Mouse (Mus musculus): ENCODE data around the gene Arid4a.

The Arid4a gene

DNA sequence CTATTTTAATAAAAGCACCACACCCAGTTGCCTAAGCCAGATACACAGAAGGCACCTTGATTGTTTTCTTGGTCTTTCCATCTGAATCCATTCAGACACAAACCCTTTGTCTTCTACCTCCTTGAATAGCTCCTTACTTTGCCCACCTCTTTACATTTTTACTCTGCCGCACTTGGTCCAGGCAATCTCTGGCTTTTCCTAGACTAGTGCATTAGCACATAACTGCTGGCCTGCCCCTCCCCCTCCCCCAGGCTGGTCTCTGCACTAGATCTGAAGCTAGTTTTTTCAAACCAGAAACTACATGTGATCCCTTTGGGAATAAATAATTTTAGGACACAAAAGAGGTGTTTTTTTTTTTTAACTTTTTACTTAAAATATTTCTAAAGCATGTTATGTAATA is 37.2 kb downstream of the Arid4a start:
- peak; percentile 38 to 50 for DNase-seq (ENCODE audit: low spot score in 2 of 2)

DNA sequence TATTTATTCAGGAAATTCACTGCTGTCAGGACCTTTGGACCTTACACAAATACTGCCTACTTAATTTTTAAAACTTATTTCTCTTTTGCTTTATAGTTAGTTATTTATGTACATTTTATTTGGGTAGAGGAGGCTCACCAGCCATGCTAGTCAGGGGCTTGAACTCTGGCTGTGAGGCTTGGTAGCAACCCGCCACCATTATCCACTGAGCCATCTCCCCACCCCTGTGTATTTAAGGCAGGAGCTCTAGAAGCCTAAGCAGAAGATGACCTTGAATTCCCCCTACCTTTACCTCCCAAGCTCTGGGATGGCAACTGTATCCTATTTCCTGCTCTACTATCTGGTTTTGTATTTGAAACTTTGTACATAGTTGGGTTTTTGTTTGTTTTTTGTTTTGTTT is 37.7 kb downstream of the Arid4a start:
- DNase-seq (ENCODE audit: low spot score in 2 of 2): no peak

DNA sequence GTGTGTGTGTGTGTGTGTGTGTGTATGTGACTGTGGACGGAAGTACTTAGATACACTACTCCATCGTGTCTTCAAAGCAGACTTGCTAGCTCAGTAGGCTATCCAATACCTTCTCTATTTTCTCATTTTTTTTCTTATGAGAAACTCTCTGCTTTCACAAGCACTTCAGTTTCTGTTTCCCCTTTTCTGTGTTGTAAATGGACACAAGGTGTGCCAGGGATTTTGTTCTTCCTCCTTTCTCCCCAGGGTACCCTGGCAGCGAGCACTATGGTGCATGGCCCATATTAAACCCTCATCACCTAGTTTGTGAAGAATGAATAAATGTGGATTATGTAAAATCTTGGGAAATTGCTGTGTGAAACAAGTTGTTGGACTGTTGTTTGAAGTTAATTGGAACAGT is 39.7 kb downstream of the Arid4a start:
- DNase-seq (ENCODE audit: low spot score in 2 of 2): no peak

DNA sequence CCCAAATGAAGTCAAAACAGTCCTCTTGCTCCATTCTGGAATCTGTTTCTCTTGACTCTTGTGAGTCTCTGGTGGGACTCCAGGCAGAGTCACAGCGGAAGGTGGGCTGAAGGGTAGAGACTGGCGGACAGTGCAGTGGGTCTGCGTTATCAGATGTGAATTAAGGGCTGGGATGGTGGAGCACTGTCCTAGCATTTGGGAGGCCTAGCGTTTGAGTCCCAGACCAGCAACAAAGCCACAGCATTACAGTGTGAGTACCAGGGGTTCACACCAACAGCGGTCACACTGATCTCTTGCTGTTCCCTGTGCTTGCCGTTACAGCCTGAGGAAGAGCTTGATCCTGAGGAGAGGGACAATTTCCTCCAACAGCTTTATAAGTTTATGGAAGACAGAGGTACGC is 44.0 kb downstream of the Arid4a start:
- DNase-seq (ENCODE audit: low spot score in 2 of 2): no peak

DNA sequence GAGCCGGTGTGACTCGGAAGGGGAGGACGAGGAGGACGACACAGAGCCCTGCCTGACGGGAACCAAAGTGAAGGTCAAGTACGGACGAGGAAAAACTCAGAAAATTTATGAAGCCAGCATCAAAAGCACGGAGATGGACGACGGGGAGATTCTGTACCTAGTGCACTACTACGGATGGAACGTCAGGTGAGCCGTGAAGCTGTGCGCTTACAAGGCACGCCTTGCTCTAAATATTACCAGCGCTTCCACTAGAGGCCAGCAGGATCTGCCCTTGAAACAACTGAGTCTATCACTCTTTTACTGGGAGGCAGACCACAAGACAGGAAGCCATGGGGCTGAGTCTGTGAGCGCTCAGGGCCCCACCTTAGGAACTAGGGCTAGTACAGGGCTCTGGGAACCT is 54.1 kb downstream of the Arid4a start:
- DNase-seq (ENCODE audit: low spot score in 2 of 2): peak in 1 of 2 experiments; percentile 12

DNA sequence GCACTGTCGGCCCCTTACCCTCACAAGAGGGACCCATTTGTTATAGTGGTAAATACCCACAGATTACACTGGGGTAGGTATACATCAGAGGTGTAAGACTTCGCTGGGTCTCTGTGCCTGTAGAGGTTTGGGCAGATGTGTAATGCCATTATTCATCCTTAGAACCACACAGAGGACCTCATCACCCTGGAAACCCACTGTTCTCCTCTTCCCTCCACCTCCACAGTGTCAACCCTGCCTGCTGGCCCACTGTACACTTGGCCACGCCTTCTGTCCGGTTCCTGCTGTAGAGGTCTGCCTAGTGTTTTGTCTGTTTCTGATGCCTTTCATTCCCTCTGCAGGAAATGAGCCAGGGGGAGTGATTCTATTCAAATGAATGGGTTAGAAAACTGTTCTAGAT is 56.3 kb downstream of the Arid4a start:
- peak in 1 of 2 experiments; percentile 13 for DNase-seq (ENCODE audit: low spot score in 2 of 2)

DNA sequence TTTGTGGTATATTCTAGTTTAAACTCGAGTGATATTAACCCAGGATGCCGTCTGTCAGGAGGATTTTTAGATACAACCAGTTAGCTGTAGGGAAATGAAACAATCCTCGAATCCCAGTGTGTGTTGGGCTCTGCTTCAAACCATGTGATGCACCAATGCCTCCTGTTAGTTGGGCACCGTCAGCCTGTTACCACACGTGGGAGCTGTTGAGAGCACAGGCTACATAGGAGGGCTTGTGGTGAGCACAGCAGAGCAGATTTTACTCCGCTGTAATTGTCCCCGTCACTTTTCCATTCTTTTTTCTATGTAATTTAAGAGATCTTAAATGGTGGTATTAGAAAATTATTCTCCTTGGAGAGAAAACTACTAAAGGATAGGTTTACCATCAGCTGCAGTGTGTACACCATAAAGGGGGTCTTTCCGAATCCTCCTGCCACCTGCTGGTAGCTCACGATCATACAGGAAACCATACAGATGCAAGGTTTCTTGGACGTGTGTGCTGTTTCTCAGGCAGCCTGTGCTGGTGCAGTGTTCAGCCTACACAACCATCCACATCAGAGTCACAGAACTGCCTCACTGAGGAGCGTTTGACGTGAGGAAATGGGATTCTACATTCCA is 57.4 kb downstream of the Arid4a start:
- peak; percentile 41 to 46 for DNase-seq (ENCODE audit: low spot score in 2 of 2)

DNA sequence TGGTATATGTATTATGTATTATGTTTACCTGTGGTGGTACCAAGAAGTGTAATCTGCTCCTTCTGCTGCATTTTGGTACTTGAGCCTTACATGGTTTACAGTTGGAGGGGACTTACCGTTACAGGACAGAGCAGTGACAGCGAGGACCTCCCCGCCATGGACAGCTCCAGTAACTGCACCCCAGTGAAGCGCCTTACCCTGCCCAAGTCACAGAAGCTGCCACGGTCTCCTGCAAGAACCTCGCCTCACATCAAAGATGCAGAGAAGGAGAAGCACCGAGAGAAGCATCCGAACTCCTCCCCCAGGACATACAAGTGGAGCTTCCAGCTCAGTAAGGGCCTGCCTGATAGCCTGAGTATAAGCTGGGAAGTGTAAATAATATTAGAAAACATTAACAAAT is 70.5 kb downstream of the Arid4a start:
- peak in 1 of 2 experiments; percentile 13 for DNase-seq (ENCODE audit: low spot score in 2 of 2)

DNA sequence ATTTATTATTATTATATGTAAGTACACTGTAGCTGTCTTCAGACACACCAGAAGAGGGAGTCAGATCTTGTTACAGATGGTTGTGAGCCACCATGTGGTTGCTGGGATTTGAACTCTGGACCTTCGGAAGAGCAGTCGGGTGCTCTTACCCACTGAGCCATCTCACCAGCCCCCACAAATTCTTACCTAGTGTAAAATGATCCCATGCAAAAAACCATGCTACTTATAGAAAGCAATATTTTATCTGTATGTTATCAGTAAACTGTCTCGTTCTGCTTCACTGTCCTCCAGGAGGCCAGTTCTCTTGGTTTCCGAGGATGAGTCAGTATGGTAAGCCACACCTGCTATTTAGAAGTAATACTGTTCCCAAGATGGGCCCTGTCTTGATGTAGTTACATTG is 88.5 kb downstream of the Arid4a start:
- peak in 1 of 2 experiments; percentile 5 for DNase-seq (ENCODE audit: low spot score in 2 of 2)

DNA sequence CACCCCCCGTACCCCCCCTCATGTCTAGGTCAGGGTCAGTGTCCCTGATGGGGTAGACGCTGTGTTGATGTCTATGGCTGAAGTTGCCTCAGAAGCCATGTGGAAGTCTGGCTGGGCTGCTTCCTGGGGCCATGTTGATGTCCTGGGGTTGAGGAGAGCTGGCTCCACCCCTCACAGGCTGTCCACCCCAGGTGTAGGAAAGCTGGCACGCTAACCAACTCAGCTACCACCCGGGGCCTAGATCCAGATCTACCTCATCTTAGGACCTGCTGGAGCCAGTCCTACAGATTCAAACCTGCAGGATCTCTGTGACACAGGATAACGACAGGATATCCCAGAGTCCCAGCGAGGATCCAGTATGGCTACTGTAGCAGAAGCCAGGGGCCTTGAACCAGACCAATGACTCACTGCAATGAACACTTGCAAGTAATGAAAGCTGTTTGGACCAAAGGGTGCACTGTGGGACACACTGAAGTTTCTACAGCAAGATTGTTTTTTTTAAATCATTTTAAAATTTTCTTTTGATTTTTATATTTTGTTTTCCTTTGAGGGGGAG is 91.5 kb downstream of the Arid4a start:
- DNase-seq (ENCODE audit: low spot score in 2 of 2): peak in 1 of 2 experiments; percentile 19

DNA sequence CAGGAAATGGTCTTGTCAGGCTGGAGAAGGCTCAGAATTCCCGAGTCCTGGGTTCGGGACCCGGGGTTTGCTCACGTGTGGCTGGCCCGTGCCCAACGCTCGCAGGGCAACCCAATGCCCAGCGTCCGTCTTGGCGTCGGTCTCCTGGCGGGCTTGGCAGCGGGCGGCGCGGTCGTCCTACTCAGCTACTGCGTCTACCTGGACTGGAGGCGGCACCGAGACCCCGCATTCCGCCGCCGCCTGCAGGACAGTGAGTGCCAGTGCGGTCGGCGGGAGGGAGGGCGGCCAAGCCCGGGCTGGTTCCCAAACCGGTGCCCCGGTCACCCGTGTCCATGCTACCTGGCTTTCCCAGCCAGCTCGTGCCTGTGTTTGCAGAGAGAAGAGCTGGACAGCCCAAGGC is 95.5 kb downstream of the Arid4a start, which contains the start of gene Tomm20l:
Tomm20l (plus strand) TSS at position 98 of the 400 bp plus-strand sequence.
- peak; percentile 24 to 35 for DNase-seq (ENCODE audit: low spot score in 2 of 2)

DNA sequence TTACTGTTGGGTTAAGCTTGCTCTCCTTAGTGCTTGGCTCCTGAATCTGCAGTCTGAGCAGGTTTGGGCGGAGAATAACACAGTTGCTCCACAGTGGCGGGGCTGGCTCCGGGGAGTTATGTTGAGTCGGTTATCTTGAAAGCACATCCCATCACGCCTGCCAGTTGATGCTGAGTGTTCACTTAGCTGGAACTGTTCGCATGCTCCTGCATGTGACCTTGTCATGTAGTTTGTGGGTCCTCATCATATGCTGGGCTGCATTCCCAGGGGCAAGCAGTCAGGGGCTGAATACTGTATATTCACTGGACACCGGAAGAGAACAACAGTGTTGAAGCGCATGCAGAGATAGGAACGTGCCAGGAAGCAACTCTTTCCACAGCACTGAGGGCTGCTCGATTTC is 97.3 kb downstream of the Arid4a start:
- DNase-seq (ENCODE audit: low spot score in 2 of 2): peak in 1 of 2 experiments; percentile 23

DNA sequence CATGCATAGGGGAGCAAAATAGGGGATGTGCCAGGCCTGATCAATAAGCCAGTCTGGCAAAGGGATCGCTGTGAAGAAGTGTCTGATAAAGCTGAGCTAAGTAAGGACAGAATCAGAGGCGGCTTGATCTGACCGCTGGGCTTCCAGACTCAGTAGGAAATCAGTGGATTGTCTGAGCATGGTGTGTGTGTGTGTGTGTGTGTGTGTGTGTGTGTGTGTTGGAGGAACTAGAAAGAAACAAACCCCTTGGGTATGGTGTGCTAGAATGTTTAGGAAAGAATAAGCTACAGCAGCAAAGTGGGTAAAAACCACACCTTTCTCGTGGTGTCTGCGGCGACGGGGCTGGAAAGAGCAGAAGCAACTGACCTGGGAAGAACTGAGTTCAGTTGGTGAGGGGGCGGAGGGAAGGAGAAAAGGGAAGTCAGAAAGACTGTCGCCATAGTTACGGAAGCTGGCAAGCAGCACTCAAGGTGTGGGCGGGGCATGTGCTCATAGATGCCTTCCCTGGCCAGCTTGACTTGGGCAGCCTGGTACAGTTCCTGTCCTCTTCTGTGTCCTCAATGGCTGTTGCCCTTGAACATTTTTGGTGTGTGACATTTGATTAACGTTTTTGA is 98.0 kb downstream of the Arid4a start:
- peak; percentile 77 to 85 for DNase-seq (ENCODE audit: low spot score in 2 of 2)

DNA sequence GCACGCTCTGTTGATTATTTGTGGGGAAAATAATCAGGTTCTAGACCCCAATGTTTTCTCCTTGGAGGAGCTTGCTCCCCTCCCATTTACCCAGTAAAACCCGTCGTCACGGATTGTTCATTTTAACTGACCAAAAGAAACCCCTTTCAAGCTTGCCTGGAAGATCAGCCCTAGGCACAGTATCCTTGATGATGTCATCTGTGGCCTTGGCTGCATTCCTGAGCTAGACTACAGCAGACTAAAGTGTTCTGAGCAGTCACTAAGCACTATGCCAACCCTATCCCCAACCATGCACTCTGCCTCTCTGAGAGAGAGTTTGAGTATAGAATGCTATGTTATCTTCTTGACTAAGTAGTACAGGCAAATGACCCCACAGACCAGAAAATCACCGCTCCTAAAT is 100.6 kb downstream of the Arid4a start:
- DNase-seq (ENCODE audit: low spot score in 2 of 2): no peak

DNA sequence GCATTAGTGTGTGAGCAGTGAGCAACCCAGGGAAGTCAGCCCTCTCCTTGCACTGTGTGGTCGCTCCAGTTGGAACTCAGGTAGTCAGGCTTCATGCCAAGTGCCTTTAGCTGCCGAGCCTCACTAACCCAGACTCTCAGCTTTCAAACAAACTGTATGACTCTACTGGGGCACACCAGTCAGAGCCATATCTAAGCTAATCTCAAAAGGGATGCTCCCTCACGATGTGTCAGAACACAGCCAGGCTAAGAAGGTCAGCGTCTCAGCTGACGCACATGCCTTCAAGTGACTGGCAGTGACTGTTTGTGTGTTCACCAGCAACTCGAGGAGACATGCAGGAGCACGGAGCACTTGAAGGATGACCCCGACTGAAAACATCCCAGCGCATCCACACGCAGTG is 106.9 kb downstream of the Arid4a start:
- no peak for DNase-seq (ENCODE audit: low spot score in 2 of 2)

DNA sequence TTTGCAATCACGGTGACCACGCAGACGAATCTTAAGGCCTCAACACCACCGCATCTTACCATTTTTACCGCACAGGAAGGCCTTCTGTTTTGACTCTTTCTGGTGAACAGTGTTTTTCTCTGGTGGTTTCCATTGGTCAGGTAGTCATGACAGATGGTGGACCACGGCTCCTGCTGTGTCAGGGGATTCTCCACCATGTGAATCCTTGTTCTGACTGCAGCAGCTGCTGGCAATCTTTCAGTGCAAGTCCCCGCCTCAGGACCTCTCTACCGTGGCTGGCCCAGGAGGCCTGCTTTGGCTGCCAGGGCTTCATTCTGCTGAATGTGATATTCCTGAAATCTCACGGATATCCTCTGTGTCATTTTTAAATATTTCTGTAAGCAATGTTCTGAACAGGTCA is 107.5 kb downstream of the Arid4a start:
- DNase-seq (ENCODE audit: low spot score in 2 of 2): no peak

DNA sequence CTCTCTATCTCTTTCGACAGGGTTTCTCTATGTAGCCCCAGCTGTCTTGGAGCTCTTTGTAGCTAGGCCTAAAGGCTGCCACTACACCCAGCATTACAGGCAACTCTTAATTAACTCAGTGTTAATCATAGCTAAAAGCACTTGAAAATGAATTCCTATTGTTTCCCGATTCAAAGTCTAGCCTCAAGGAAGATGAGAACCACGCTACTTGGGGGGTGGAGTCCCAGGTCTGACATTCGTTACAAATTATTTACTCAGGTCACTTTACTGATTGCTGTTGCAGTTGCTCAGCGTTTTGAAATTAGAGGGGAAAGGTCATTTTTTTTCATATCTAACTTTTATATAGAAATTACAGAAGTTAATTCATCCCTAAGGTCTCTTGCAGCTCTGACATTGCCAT is 119.8 kb downstream of the Arid4a start:
- no peak for DNase-seq (ENCODE audit: low spot score in 2 of 2)

DNA sequence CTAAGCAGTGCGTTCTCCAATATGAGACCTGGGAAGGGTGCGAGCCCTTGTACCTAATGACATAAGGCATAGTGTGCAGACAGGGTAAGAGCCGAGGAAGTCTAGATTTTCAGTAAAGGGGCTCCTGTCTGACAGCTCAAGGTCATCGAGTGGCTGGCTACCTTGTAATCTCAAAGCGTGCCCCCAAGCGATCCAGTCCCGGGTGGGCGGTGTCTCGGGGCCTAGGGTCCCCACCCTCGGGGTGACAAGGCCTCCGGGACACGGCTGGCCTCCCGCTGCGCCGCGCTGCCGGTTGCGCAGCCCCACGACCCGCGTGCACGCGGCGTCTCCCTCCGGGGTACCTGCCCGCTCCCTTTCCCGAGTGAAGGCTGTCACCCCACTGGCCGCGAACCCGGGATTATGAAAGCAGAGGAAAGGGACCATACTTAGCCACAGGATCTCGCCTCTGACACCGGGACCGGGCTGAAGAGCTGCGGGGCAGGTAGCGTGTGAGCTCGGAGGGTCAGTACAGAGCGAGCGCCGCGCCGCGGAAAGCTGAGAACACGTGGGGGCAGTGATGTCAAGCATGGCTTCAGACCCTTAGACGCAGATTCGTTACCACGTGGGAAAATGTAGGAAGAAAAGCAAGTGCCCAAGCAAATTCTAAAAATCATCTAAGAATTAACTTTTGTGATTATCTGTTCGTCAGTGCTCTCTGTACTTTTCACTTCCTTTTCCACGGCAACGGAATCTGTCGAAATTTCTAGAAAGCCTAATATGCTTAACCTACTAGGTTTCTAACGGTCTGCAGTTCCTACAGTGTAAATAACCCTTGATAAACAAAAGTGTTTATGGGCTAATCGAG is 120.6 kb downstream of the Arid4a start, which contains the start of the genes Timm9 and 2700049A03Rik:
Timm9 (minus strand) TSS at position 555 of the 844 bp plus-strand sequence.
2700049A03Rik (plus strand) TSS at position 719 of the 844 bp plus-strand sequence.
- DNase-seq (ENCODE audit: low spot score in 2 of 2): peak; percentile 82 to 84

DNA sequence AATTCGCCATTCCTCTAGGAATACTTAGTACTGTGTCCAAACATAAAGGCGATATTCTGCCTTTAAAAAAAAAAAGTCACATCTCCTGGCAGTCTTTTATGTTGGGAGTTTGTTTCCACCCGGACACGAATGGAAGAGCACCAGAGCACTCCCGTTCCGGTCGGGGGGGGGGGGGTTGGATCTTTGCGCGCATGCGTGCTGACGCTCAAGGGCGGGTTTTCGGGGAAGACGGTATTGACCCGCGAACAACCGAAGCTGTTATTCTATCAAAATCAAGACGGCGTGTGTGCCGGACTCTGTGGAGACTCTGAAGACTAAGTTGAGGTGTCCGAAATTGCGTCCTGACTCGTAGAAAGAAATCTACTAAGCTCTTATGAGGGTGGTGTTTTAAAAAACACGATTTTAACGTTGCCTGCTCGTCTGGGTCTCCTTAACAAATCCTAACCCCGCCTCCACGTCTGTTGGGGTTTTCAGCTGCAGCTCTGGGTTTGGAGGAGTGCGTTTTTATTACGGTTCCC is 121.2 kb downstream of the Arid4a start:
- DNase-seq (ENCODE audit: low spot score in 2 of 2): peak; percentile 85 to 88

DNA sequence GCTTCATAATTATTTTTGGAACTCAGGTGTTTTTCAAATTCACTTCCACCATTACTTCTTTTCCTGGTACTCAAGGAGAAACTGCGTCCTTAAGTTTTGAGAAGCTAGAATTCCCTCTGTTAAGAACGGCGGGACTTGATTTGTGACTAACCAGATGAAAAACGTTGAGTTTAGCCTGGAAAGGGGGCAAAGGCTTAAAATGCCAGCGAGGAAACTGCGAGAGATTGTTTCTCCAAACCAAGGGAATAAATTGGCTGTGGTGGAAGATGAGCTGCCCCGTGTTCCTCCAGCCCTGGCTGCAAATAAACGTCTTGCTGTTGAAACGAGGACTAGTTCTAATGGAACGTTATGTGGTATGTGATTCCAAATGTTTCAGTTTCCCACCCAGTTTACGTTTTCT is 121.9 kb downstream of the Arid4a start:
- no peak for DNase-seq (ENCODE audit: low spot score in 2 of 2)

DNA sequence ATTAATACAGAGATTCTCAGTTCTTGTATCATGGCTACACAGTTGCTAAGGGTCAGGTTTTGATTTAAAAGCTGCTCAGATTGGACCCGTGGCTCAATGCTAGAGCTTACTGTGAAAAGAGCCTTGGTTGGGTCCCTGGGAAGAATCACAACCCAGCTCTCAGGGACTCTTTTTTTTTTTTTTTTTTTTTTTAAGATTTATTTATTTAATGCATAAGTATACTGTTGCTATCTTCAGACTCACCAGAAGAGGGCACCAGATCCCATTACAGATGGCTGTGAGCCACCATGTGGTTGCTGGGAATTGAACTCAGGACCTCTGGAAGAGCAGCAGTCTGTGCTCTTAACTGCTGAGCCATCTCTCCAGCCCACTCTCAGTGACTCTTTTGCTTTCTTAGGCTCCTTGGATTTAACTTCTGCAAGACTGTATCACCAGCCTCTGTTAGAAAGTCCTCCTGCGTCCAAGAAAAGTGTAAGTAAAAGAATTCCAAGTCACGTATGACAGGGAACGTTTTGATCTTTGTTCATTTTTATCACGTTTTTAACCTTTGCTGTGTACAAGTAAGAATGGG is 123.6 kb downstream of the Arid4a start:
- DNase-seq (ENCODE audit: low spot score in 2 of 2): no peak

DNA sequence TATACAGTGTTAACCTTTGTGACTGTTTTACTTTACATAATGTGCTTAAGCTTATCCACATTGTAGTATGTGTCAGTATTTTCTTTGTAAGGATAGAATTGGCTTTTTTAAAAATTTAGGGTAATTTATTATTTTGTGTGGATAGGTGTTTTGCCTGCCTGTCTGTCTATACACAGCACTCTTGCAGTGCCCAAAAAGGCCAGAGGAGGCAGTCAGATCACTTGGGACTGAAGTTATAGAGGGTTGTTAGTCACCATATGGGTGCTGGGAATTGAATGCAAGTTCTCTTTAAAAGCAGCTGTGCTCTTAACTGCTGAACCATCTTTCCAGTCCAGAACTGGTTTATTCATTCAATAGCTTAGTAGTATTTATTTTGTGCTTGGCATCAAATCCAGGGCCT is 125.4 kb downstream of the Arid4a start:
- DNase-seq (ENCODE audit: low spot score in 2 of 2): no peak
